Mouse (Mus musculus): Measurements from ENCODE around the gene Pdxdc1. TPM values are rescaled to one million over a fixed set of nuclear protein-coding genes. Genes with fewer than 3 reads are reported as not detected.
"Not testable (repeated sequence)": the region's sequence is repeated elsewhere in the genome, so short reads cannot be mapped to it uniquely, and the experiment has no call there.

Gene Pdxdc1
- polyA plus RNA-seq, 1 experiment from 2014 or later: 89.2 TPM

- ATAC-seq (replicated peaks; ENCODE audit: low FRiP score): peak; percentile 46; the same call in 1 of the 2 replicates
- no peaks in the 10 kb centered on the region for H3K27me3 ChIP-seq
- no peak overlapping the region for H3K27ac ChIP-seq
- 0 out of 2 replicates have a peak overlapping the region, but pooled peaks have one; percentile 33 for H3K9ac ChIP-seq
- H3K4me1 ChIP-seq: 0 out of 2 replicates have a peak, but pooled peaks cover 9% of the 10 kb centered on the region
- peak overlapping the region; percentile 30 for H3K4me3 ChIP-seq (replicated peaks)
- peak overlapping the region; percentile 53 for H3K4me2 ChIP-seq
- WGBS: 12% methylated on average over 42 of the region's 42 CpGs
- H3K9me3 ChIP-seq (replicated peaks): no peaks in the 10 kb centered on the region
- peaks cover 58% of the 10 kb centered on the region for H3K36me3 ChIP-seq
These were observed 34.9 kb downstream of the Pdxdc1 start for GRCm38 (mm10) chr16:13867910-13868514.

- not testable (repeated sequence) for H3K4me3 ChIP-seq (replicated peaks); H3K27me3 ChIP-seq; H3K27ac ChIP-seq; H3K9me3 ChIP-seq (replicated peaks); ATAC-seq (replicated peaks; ENCODE audit: low FRiP score); H3K9ac ChIP-seq; H3K4me1 ChIP-seq
- peaks cover 62% of the 10 kb centered on the region for H3K36me3 ChIP-seq
- WGBS: 37% methylated on average over 5 of the region's 5 CpGs
- 0 out of 2 replicates have a peak overlapping the region, but pooled peaks have one; percentile 53 for H3K4me2 ChIP-seq
These were observed 35.5 kb downstream of the Pdxdc1 start for GRCm38 (mm10) chr16:13867406-13867805.

- no peak overlapping the region for H3K4me2 ChIP-seq
- no peaks in the 10 kb centered on the region for H3K27me3 ChIP-seq
- H3K9me3 ChIP-seq (replicated peaks): no peaks in the 10 kb centered on the region
- 60% methylated on average over 5 of the region's 5 CpGs for WGBS
- peak overlapping the region; percentile 18; the same call in 1 of the 2 replicates for H3K27ac ChIP-seq
- ATAC-seq (replicated peaks; ENCODE audit: low FRiP score): no peak
- H3K4me1 ChIP-seq: 0 out of 2 replicates have a peak, but pooled peaks cover 9% of the 10 kb centered on the region
- peaks cover 55% of the 10 kb centered on the region for H3K36me3 ChIP-seq
- no peak overlapping the region for H3K9ac ChIP-seq
- no peak overlapping the region for H3K4me3 ChIP-seq (replicated peaks)
These were observed 36.3 kb downstream of the Pdxdc1 start for GRCm38 (mm10) chr16:13866616-13867015.

- 38% methylated on average over 4 of the region's 4 CpGs for WGBS
- H3K4me3 ChIP-seq (replicated peaks): no peak overlapping the region
- H3K27ac ChIP-seq: peak overlapping the region; percentile 18; the same call in 1 of the 2 replicates
- 0 out of 2 replicates have a peak, but pooled peaks cover 9% of the 10 kb centered on the region for H3K4me1 ChIP-seq
- ATAC-seq (replicated peaks; ENCODE audit: low FRiP score): no peak
- H3K9ac ChIP-seq: no peak overlapping the region
- H3K4me2 ChIP-seq: no peak overlapping the region
- no peaks in the 10 kb centered on the region for H3K9me3 ChIP-seq (replicated peaks)
- peaks cover 53% of the 10 kb centered on the region for H3K36me3 ChIP-seq
- H3K27me3 ChIP-seq: no peaks in the 10 kb centered on the region
These were observed 36.9 kb downstream of the Pdxdc1 start for GRCm38 (mm10) chr16:13866076-13866475.

- Histone ChIP-seq H3K27ac (no peak overlapping the region), H3K27me3 (no peaks in the 10 kb centered on the region), H3K36me3 (peaks cover 57% of the 10 kb centered on the region), H3K4me3 (replicated peaks) (no peak overlapping the region), H3K9me3 (replicated peaks) (no peaks in the 10 kb centered on the region), H3K4me2 (no peak overlapping the region), H3K9ac (no peak overlapping the region), H3K4me1 (no peaks in the 10 kb centered on the region)
- WGBS: 95% methylated on average over 4 of the region's 4 CpGs
- ATAC-seq (replicated peaks; ENCODE audit: low FRiP score): no peak
These were observed 49.0 kb downstream of the Pdxdc1 start for GRCm38 (mm10) chr16:13853886-13854285.

GRCm38 (mm10) chr16:13851446-13851845 is 51.5 kb downstream of the Pdxdc1 start:
- no peak for ATAC-seq (replicated peaks; ENCODE audit: low FRiP score)
- WGBS: 95% methylated on average over 4 of the region's 4 CpGs

GRCm38 (mm10) chr16:13848310-13848709 is 54.6 kb downstream of the Pdxdc1 start:
- no peak overlapping the region for H3K27ac ChIP-seq
- no peak overlapping the region for H3K4me3 ChIP-seq (replicated peaks)
- H3K27me3 ChIP-seq: no peaks in the 10 kb centered on the region
- H3K36me3 ChIP-seq: peaks cover 68% of the 10 kb centered on the region
- H3K9me3 ChIP-seq (replicated peaks): no peaks in the 10 kb centered on the region
- H3K9ac ChIP-seq: no peak overlapping the region
- H3K4me1 ChIP-seq: no peaks in the 10 kb centered on the region
- H3K4me2 ChIP-seq: no peak overlapping the region
- ATAC-seq (replicated peaks; ENCODE audit: low FRiP score): no peak
- 81% methylated on average over 2 of the region's 2 CpGs for WGBS

More at GRCm38 (mm10) chr16:13851446-13851845, 51.5 kb downstream of the Pdxdc1 start:
- H3K9me3 ChIP-seq (replicated peaks): no peaks in the 10 kb centered on the region
- H3K36me3 ChIP-seq: peaks cover 63% of the 10 kb centered on the region
- no peak overlapping the region for H3K4me2 ChIP-seq
- H3K9ac ChIP-seq: no peak overlapping the region
- no peaks in the 10 kb centered on the region for H3K27me3 ChIP-seq
- no peak overlapping the region for H3K27ac ChIP-seq
- no peak overlapping the region for H3K4me3 ChIP-seq (replicated peaks)
- no peaks in the 10 kb centered on the region for H3K4me1 ChIP-seq

- H3K4me2 ChIP-seq: no peak overlapping the region
- H3K9me3 ChIP-seq (replicated peaks): no peaks in the 10 kb centered on the region
- no peak overlapping the region for H3K4me3 ChIP-seq (replicated peaks)
- H3K27me3 ChIP-seq: no peaks in the 10 kb centered on the region
- H3K4me1 ChIP-seq: no peaks in the 10 kb centered on the region
- no peak overlapping the region for H3K9ac ChIP-seq
- WGBS: 83% methylated on average over 1 of the region's 1 CpGs
- ATAC-seq (replicated peaks; ENCODE audit: low FRiP score): no peak
- no peak overlapping the region for H3K27ac ChIP-seq
- peaks cover 74% of the 10 kb centered on the region for H3K36me3 ChIP-seq
These were observed 56.3 kb downstream of the Pdxdc1 start for GRCm38 (mm10) chr16:13846675-13847074.

GRCm38 (mm10) chr16:13845031-13845430 is 57.9 kb downstream of the Pdxdc1 start:
- H3K4me2 ChIP-seq: no peak overlapping the region
- H3K27me3 ChIP-seq: no peaks in the 10 kb centered on the region
- peaks cover 87% of the 10 kb centered on the region for H3K36me3 ChIP-seq
- H3K4me3 ChIP-seq (replicated peaks): no peak overlapping the region
- no peak overlapping the region for H3K27ac ChIP-seq
- no peak overlapping the region for H3K9ac ChIP-seq
- 97% methylated on average over 5 of the region's 5 CpGs for WGBS
- no peaks in the 10 kb centered on the region for H3K4me1 ChIP-seq
- ATAC-seq (replicated peaks; ENCODE audit: low FRiP score): no peak
- H3K9me3 ChIP-seq (replicated peaks): no peaks in the 10 kb centered on the region

GRCm38 (mm10) chr16:13840956-13841355 is 62.0 kb downstream of the Pdxdc1 start:
- Histone ChIP-seq H3K9me3 (replicated peaks) (no peaks in the 10 kb centered on the region), H3K4me3 (replicated peaks) (no peak overlapping the region), H3K4me2 (no peak overlapping the region), H3K27me3 (no peaks in the 10 kb centered on the region), H3K36me3 (peaks cover 98% of the 10 kb centered on the region), H3K27ac (no peak overlapping the region), H3K4me1 (no peaks in the 10 kb centered on the region), H3K9ac (no peak overlapping the region)
- ATAC-seq (replicated peaks; ENCODE audit: low FRiP score): no peak
- WGBS: 90% methylated on average over 3 of the region's 3 CpGs

GRCm38 (mm10) chr16:13840056-13840455 is 62.9 kb downstream of the Pdxdc1 start:
- 90% methylated on average over 7 of the region's 7 CpGs for WGBS
- Histone ChIP-seq H3K4me2 (no peak overlapping the region), H3K9me3 (replicated peaks) (no peaks in the 10 kb centered on the region), H3K36me3 (peaks cover 99% of the 10 kb centered on the region), H3K27ac (no peak overlapping the region), H3K27me3 (no peaks in the 10 kb centered on the region), H3K4me3 (replicated peaks) (no peak overlapping the region), H3K4me1 (no peaks in the 10 kb centered on the region), H3K9ac (no peak overlapping the region)
- ATAC-seq (replicated peaks; ENCODE audit: low FRiP score): no peak

- Histone ChIP-seq H3K4me1 (no peaks in the 10 kb centered on the region), H3K9ac (no peak overlapping the region), H3K4me2 (no peak overlapping the region), H3K27me3 (no peaks in the 10 kb centered on the region), H3K27ac (no peak overlapping the region), H3K36me3 (peaks cover 100% of the 10 kb centered on the region), H3K4me3 (replicated peaks) (no peak overlapping the region), H3K9me3 (replicated peaks) (no peaks in the 10 kb centered on the region)
- WGBS: 94% methylated on average over 5 of the region's 5 CpGs
- ATAC-seq (replicated peaks; ENCODE audit: low FRiP score): no peak
These were observed 68.5 kb downstream of the Pdxdc1 start for GRCm38 (mm10) chr16:13834382-13834781.

GRCm38 (mm10) chr16:13831606-13832005 is 71.3 kb downstream of the Pdxdc1 start:
- Histone ChIP-seq H3K4me1 (no peaks in the 10 kb centered on the region), H3K36me3 (peaks cover 99% of the 10 kb centered on the region), H3K9me3 (replicated peaks) (no peaks in the 10 kb centered on the region), H3K27me3 (no peaks in the 10 kb centered on the region), H3K27ac (no peak overlapping the region), H3K4me2 (no peak overlapping the region), H3K9ac (no peak overlapping the region), H3K4me3 (replicated peaks) (no peak overlapping the region)
- WGBS: 84% methylated on average over 5 of the region's 5 CpGs
- no peak for ATAC-seq (replicated peaks; ENCODE audit: low FRiP score)

All from kidney, embryonic 15.5 days (tissue).